Mouse (Mus musculus) stomach, postnatal 0 days (tissue): ENCODE measurements around the gene Mettl7a2. TPM values are rescaled to one million over a fixed set of nuclear protein-coding genes. Genes with fewer than 3 reads are reported as not detected.
"Not testable (repeated sequence)": the region's sequence is repeated elsewhere in the genome, so short reads cannot be mapped to it uniquely, and the experiment has no call there.

ENCODE experiments used
- ATAC-seq: fragments of 200-750 bp; cut with Nextera tagmentation; 2 replicates; pipeline ENCODE4 v1.8.0; 2017; ENCODE audit not compliant: low FRiP score, low TSS enrichment
- DNase-seq: peaks from one replicate; pipeline ENCODE4 v3.0.0-alpha.2; 2016; ENCODE audit warnings: low spot score
- H3K27ac ChIP-seq: fragments of 300-500 bp; sonication (generic); replicated peaks from 2 replicates; pipeline ENCODE4 v1.5.1; 2014; ENCODE audit warnings: mild to moderate bottlenecking, control low read depth
- H3K27me3 ChIP-seq: fragments of 300-500 bp; sonication (generic); 2 replicates; pipeline ENCODE4 v1.6.1; 2014; ENCODE audit warnings: low read length; ENCODE audit not compliant: control insufficient read depth, insufficient read depth
- H3K36me3 ChIP-seq: fragments of 300-500 bp; sonication (generic); 2 replicates; pipeline ENCODE4 v1.6.1; 2014; ENCODE audit warnings: low read length, mixed read lengths; ENCODE audit not compliant: control insufficient read depth, insufficient read depth
- H3K4me1 ChIP-seq: fragments of 300-500 bp; sonication (generic); replicated peaks from 2 replicates; pipeline ENCODE4 v1.6.1; 2014; ENCODE audit warnings: antibody characterized with exemption; ENCODE audit not compliant: control insufficient read depth, insufficient read depth
- H3K4me2 ChIP-seq: fragments of 300-500 bp; sonication (generic); replicated peaks from 2 replicates; pipeline ENCODE4 v1.6.1; 2014; ENCODE audit warnings: low read depth, mild to moderate bottlenecking, control low read depth, moderate library complexity
- H3K4me3 ChIP-seq: fragments of 300-500 bp; sonication (generic); 2 replicates; pipeline ENCODE4 v1.5.1; 2014; ENCODE audit warnings: low read depth, low read length, control low read depth
- H3K9ac ChIP-seq: fragments of 300-500 bp; sonication (generic); 2 replicates; pipeline ENCODE4 v1.6.1; 2014; ENCODE audit warnings: mild to moderate bottlenecking, low read length, control low read depth, mixed read lengths
- H3K9me3 ChIP-seq: fragments of 300-500 bp; sonication (generic); 2 replicates; pipeline ENCODE4 v1.6.1; 2016; ENCODE audit warnings: low read length; ENCODE audit not compliant: control insufficient read depth
- CTCF ChIP-seq: IDR thresholded peaks from 2 replicates; pipeline ENCODE4 v1.5.1; 2016; ENCODE audit warnings: antibody characterized with exemption, low read depth, mild to moderate bottlenecking, moderate library complexity
- EP300 ChIP-seq: optimal IDR thresholded peaks from 2 replicates; pipeline ENCODE3; 2016; ENCODE audit warnings: antibody characterized with exemption
- WGBS: fragments of 180-500 bp; shearing (Covaris S2); extraction: QIAGEN DNeasy Blood & Tissue Kit; methylation state at CpG from one replicate; pipeline ENCODE4 v1.1.7; 2014; 5-methylcytosine and 5-hydroxymethylcytosine counted together
- polyA plus RNA-seq: library from polyadenylated mRNA; unstranded; fragments of >200 nt; fragmentation: Nextera tagmentation; extraction: Ambion mirVana; gene quantifications from 2 replicates; pipeline ENCODE4 v1.2.1, GENCODE M21; 2015

The Mettl7a2 gene
- not detected in 2 replicates for polyA plus RNA-seq

DNA sequence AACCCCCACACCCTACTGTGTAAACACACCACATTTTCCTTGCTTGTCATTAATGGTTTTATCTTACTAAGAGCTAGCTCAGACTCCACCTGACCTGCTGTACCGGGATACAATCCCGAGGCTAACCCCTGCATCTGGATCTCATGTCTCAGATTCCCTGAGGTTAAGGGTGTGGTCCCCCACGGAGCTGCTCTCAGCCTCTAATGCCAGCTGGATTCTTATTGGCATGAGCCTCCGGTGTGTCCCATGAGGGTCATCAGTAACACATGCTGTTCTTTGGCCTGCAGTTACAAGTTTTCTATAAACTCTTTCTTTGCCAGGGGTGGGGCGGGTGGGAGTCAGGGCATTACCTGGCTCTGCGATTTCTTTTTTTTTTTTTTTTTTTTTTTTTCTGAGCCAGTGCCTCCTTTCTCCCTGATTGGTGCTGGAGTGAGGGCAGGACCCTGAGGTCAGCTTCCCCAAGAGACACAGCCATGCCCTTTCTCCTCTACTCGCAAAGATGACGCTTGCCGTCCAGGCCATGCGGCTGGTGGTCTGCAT lies at the start of gene Mettl7a2, which contains the start of gene Methig1:
Gene Mettl7a2, plus strand, starts transcription at position 490 of the 540 bp plus-strand sequence.
Gene Methig1, plus strand, starts transcription at position 439 of the 540 bp plus-strand sequence.
- H3K4me1 ChIP-seq = no peaks in the 10 kb centered on the region
- no peak within 1 kb of the TSS for H3K4me3 ChIP-seq
- ATAC-seq (no peak), DNase-seq (no peak)
- H3K9ac ChIP-seq = no peak within 1 kb of the TSS
- H3K27ac ChIP-seq = no peak within 1 kb of the TSS
- no peaks in the 10 kb centered on the region for H3K9me3 ChIP-seq
- no peaks in the 10 kb centered on the region for H3K27me3 ChIP-seq
- TF ChIP-seq EP300 = no peak
- TF ChIP-seq CTCF = no peak
- H3K36me3 ChIP-seq = no peaks in the 10 kb centered on the region
- WGBS = 73% methylated on average over 10 of the region's 10 CpGs
- H3K4me2 ChIP-seq = no peak within 1 kb of the TSS

DNA sequence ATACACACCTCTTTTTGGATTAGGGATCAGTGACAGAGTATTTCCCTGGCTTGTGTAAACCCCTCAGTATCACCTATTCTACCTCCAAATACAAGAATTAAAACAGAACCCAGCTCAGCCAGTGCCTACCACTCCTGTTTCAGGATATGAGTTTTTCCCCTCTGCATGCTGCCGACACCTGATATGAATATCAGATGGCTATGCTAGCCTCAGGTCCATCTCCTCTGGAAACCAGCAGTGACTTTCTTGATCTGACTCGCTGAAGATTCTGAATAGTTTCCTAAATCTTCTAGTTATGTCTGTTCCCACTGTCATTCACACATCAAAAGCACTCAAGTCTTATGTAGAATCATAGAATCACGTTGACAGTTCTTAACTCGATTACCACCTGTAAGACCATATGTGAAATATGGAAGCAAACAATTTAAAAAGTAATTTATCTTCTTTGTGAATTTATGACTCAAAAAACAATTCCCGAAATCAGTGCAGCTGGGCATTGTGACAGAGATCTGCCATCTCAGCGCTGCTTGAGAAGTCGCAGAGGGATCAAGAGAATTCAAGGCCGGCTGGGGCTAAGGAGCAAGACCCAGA lies 49.5 kb upstream of the Mettl7a2 start:
- Histone ChIP-seq H3K27ac (peak overlapping the region; percentile 95), H3K4me1 (peaks cover 3% of the 10 kb centered on the region; the same call in 1 of the 2 replicates), H3K4me2 (peak overlapping the region; percentile 80), H3K9ac (no peak overlapping the region), H3K36me3 (no peaks in the 10 kb centered on the region), H3K9me3 (no peaks in the 10 kb centered on the region), H3K27me3 (no peaks in the 10 kb centered on the region), H3K4me3 (no peak overlapping the region)
- WGBS = 32% methylated on average over 8 of the region's 8 CpGs
- DNase-seq (no peak), ATAC-seq (no peak)
- TF ChIP-seq CTCF (no peak), EP300 (no peak)

DNA sequence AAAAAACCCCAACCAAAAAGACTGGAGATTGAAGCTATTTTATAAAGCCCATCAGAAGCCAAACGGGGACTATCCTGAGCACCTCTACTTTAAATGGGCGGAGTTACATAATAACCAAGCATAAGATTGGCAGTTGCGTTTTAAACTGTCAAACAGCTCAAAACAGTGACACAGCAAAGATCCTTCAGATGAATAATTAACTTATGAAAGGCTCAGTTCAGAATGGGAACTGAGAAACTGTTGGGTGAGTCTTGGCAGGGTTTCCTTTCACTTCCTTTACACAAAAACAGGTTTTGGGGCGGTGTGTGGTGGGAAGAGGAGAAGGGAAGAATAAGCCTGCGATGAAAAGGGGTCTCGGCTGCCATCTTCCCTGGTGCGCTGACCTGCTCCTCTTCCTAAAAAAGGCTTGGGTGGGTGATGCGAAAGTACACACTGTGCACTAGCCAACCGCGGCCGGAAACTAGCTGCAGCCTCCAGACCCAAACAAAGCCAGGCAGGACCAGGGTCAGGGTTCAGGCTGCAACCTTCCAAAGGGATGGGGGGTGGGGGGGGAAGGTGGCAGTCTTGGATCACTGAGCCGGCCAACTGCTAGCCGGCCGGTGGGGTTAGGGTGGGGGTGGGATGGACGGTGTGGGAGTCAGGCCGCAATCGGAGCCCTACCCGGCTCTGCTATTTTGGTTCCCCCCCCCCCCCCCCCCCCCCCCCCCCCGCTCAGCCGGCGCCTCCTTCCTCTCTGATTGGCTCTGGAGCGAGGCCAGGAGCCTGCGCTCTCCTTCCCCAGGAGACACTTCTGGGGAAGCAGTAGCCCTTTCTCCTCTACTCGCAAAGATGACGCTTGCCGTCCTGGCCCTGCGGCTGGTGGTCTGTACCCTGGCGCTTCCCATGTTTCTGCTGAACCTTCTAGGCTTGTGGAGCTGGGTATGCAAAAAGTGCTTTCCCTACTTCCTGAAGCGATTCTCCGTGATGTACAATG lies 48.7 kb upstream of the Mettl7a2 start, which contains the start of gene Mettl7a1:
Gene Mettl7a1, plus strand, starts transcription at position 122 of the 973 bp plus-strand sequence.
- Histone ChIP-seq H3K27me3 (no peaks in the 10 kb centered on the region), H3K4me1 (peaks cover 3% of the 10 kb centered on the region; the same call in 1 of the 2 replicates), H3K9me3 (no peaks in the 10 kb centered on the region), H3K4me3 (peak within 1 kb of the TSS; percentile 51), H3K36me3 (no peaks in the 10 kb centered on the region), H3K27ac (peak within 1 kb of the TSS; percentile 95), H3K9ac (peak within 1 kb of the TSS; percentile 73), H3K4me2 (peak within 1 kb of the TSS; percentile 80)
- DNase-seq (peak; percentile 80), ATAC-seq (peak; percentile 71)
- TF ChIP-seq EP300 = no peak
- no peak for TF ChIP-seq CTCF
- WGBS = 1% methylated on average over 23 of the region's 30 CpGs

DNA sequence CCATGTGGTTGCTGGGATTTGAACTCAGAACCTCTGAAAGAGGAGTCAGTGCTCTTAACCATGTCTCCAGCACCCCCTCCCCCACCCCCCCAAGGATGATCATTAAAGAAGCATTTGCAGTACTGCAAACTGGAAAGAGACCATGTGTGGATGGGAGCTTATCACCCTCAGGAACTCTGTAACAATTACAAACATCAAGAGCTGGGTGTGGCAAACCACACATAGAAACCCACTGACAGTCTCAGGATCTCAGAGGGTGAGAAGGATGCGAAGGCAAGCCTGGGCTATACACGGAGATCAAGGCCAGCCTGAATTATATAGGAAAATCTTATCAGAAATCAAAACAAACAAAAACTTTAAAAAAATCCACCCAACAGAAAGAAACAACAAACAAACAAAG lies 46.8 kb upstream of the Mettl7a2 start:
- H3K4me2 ChIP-seq = no peak overlapping the region
- H3K9ac ChIP-seq = no peak overlapping the region
- no peak overlapping the region for H3K4me3 ChIP-seq
- TF ChIP-seq EP300 = no peak
- TF ChIP-seq CTCF = no peak
- H3K27me3 ChIP-seq = no peaks in the 10 kb centered on the region
- peaks cover 3% of the 10 kb centered on the region; the same call in 1 of the 2 replicates for H3K4me1 ChIP-seq
- no peak overlapping the region for H3K27ac ChIP-seq
- 63% methylated on average over 2 of the region's 2 CpGs for WGBS
- no peaks in the 10 kb centered on the region for H3K9me3 ChIP-seq
- DNase-seq (no peak), ATAC-seq (no peak)
- H3K36me3 ChIP-seq = no peaks in the 10 kb centered on the region

DNA sequence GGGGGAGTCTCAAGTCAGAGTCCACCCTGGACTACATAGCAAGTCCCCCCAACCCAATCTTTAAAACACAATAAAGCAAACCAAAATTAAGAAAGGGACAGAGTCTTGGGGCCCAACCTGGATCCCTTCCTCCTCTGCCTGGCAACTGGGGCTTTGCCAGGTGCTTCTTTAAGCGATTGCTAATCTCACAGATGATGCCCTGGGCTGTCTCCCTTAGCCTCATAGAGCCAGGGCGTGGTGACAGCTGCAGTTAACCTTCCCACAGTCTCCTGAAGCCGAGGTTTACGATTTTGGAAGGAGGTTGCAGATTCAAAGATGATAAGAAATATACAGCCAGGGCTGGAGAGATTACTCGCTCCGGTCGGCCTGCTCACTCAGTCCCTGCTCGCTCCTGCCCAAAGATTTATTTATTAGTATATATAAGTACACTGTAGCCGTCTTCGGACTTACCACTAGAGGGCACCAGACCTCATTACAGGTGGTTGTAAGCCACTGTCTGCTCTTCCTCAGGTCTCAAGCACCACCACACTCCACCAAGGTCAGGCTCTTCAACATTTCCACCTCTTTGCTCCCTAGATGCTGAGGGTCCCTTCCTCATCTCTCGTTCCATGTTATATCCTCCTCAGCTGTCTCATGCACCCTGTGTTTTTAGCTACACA lies 45.4 kb upstream of the Mettl7a2 start:
- H3K4me2 ChIP-seq, H3K27me3 ChIP-seq, H3K9me3 ChIP-seq, H3K4me3 ChIP-seq, H3K4me1 ChIP-seq, H3K27ac ChIP-seq, H3K9ac ChIP-seq, H3K36me3 ChIP-seq: not testable (repeated sequence)
- 29% methylated on average over 11 of the region's 11 CpGs for WGBS
- TF ChIP-seq CTCF = peak; percentile 73
- peak; percentile 40 for DNase-seq
- peak; percentile 60 for ATAC-seq
